Mouse (Mus musculus): ENCODE data around the gene Ceacam2.
"Not testable (repeated sequence)": the region's sequence is repeated elsewhere in the genome, so short reads cannot be mapped to it uniquely, and the experiment has no call there.

Gene Ceacam2

GRCm38 (mm10) chr7:25539376-25539907 is at the start of gene Ceacam2:
Gene Ceacam2 (minus strand): TSS chr7:25539857.
- CTCF ChIA-PET: not testable (repeated sequence)

GRCm38 (mm10) chr7:25585351-25586204 is 45.9 kb upstream of the Ceacam2 start:
- CTCF ChIA-PET: no interaction called here

GRCm38 (mm10) chr7:25584651-25585050 is 45.0 kb upstream of the Ceacam2 start:
- CTCF ChIA-PET: interaction anchor here (0.5 kb wide), 1 partner anchor 180 kb away, joined by 4 read pairs; no protein-coding TSS in a partner anchor

- CTCF ChIA-PET: no interaction called here
Observed at GRCm38 (mm10) chr7:25582301-25582810, 42.7 kb upstream of the Ceacam2 start.

GRCm38 (mm10) chr7:25579441-25579840 is 39.8 kb upstream of the Ceacam2 start:
- CTCF ChIA-PET: no interaction called here

- CTCF ChIA-PET: not testable (repeated sequence)
Observed at GRCm38 (mm10) chr7:25576793-25577437, 37.3 kb upstream of the Ceacam2 start.

- CTCF ChIA-PET: not testable (repeated sequence)
Observed at GRCm38 (mm10) chr7:25576308-25576707, 36.7 kb upstream of the Ceacam2 start.

- CTCF ChIA-PET: no interaction called here
Observed at GRCm38 (mm10) chr7:25575870-25576269, 36.2 kb upstream of the Ceacam2 start.

- CTCF ChIA-PET: no interaction called here
Observed at GRCm38 (mm10) chr7:25575105-25575504, 35.4 kb upstream of the Ceacam2 start.

GRCm38 (mm10) chr7:25573806-25574205 is 34.1 kb upstream of the Ceacam2 start:
- CTCF ChIA-PET: not testable (repeated sequence)

- CTCF ChIA-PET: interaction anchor here (0.6 kb wide), 1 partner anchor 143 kb away, joined by 3 read pairs; no protein-coding TSS in a partner anchor
Observed at GRCm38 (mm10) chr7:25568721-25569120, 29.1 kb upstream of the Ceacam2 start.

- CTCF ChIA-PET: not testable (repeated sequence)
Observed at GRCm38 (mm10) chr7:25541464-25541863, 1.8 kb upstream of the Ceacam2 start.

GRCm38 (mm10) chr7:25539954-25540353 is 297 bp upstream of the Ceacam2 start:
- CTCF ChIA-PET: not testable (repeated sequence)

- CTCF ChIA-PET: no interaction called here
Observed at GRCm38 (mm10) chr7:25530837-25531236, 8.8 kb downstream of the Ceacam2 start.

- CTCF ChIA-PET: not testable (repeated sequence)
Observed at GRCm38 (mm10) chr7:25516070-25516777, 23.4 kb downstream of the Ceacam2 start.

- CTCF ChIA-PET: not testable (repeated sequence)
Observed at GRCm38 (mm10) chr7:25515667-25516066, 24.0 kb downstream of the Ceacam2 start.

- CTCF ChIA-PET: no interaction called here
Observed at GRCm38 (mm10) chr7:25509925-25510324, 29.7 kb downstream of the Ceacam2 start.

- CTCF ChIA-PET: interaction anchor here (1.3 kb wide), 1 partner anchor 13 kb away, joined by 5 read pairs; no protein-coding TSS in a partner anchor
Observed at GRCm38 (mm10) chr7:25494649-25495048, 45.0 kb downstream of the Ceacam2 start.

GRCm38 (mm10) chr7:25490698-25491097 is 49.0 kb downstream of the Ceacam2 start:
- CTCF ChIA-PET: interaction anchor here (0.6 kb wide), 1 partner anchor 650 kb away, joined by 24 read pairs; no protein-coding TSS in a partner anchor

- CTCF ChIA-PET: not testable (repeated sequence)
Observed at GRCm38 (mm10) chr7:25489382-25489781, 50.3 kb downstream of the Ceacam2 start.

- CTCF ChIA-PET: no interaction called here
Observed at GRCm38 (mm10) chr7:25486186-25486585, 53.5 kb downstream of the Ceacam2 start.

- CTCF ChIA-PET: interaction anchor here (0.6 kb wide), 1 partner anchor 165 kb away, joined by 6 read pairs; no protein-coding TSS in a partner anchor
Observed at GRCm38 (mm10) chr7:25485061-25485460, 54.6 kb downstream of the Ceacam2 start.
